Mouse (Mus musculus) layer of hippocampus, postnatal 25 days (tissue): ENCODE measurements around the gene Nmi. TPM values are rescaled to one million over a fixed set of nuclear protein-coding genes. Genes with fewer than 3 reads are reported as not detected.

ENCODE experiments used
- total RNA-seq, 2 experiments: library from RNA; stranded (reverse); gene quantifications; 2 replicates each; pipeline ENCODE4 v1.2.3; 2021

Nmi gene
- total RNA-seq, 2 experiments from 2014 or later: 1.8 to 2.3 TPM

Other genes with a start within 250 kb of the Nmi start
- gene Rbm43, start 38.3 kb downstream of the Nmi start, total RNA-seq: 10 to 100 TPM; 16.9 to 21.7 TPM
- gene Tnfaip6, start 64.5 kb upstream of the Nmi start, total RNA-seq: 1 to 10 TPM; 4.2 to 6.6 TPM
- gene Rif1, start 99.3 kb upstream of the Nmi start, total RNA-seq: 10 to 100 TPM; 24.5 to 27.4 TPM